Mouse (Mus musculus): ENCODE data around the gene Macf1. TPM values are rescaled to one million over a fixed set of nuclear protein-coding genes. Genes with fewer than 3 reads are reported as not detected.

The Macf1 gene
- polyA plus RNA-seq, 1 experiment from 2014 or later: 28.9 TPM

DNA sequence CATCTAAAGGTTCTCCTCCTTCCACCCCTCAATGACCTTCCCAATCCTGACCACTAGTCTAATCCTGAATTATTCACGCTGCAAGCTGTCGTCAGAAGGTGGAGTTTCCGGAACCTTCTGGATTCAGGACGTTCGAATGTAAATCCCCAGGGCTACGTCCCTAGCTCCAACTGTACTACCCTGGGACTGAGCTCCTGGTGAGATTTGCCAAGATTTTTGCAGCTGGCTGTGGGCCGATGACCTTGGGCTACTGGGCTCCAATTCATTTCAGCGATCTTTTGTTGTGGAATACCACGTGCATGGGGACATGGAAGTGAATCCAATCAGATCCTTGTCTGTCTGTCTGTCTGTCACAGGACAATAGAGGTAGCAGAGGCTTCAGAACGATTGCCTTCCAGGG lies 6.2 kb upstream of the Macf1 start:
- Histone ChIP-seq H3K4me2 (replicated peaks; ENCODE audit: low read depth) (no peak overlapping the region), H3K4me1 (replicated peaks; ENCODE audit: control insufficient read depth, insufficient read depth) (0 out of 2 replicates have a peak, but pooled peaks cover 2% of the 10 kb centered on the region), H3K36me3 (ENCODE audit: control insufficient read depth, insufficient read depth, low read length) (no peaks in the 10 kb centered on the region), H3K9me3 (ENCODE audit: control insufficient read depth, low read length) (no peaks in the 10 kb centered on the region), H3K27me3 (ENCODE audit: control insufficient read depth, insufficient read depth, low read length) (no peaks in the 10 kb centered on the region), H3K4me3 (ENCODE audit: low read depth, low read length) (no peak overlapping the region), H3K27ac (replicated peaks) (no peak overlapping the region), H3K9ac (ENCODE audit: low read length) (no peak overlapping the region)
- TF ChIP-seq CTCF (IDR thresholded peaks at IDR 0.05; ENCODE audit: low read depth) (no peak), EP300 (optimal IDR thresholded peaks at IDR 0.05) (no peak)
- no peak for DNase-seq (ENCODE audit: low spot score)
- WGBS: 78% methylated on average over 10 of the region's 10 CpGs
- no peak for ATAC-seq (ENCODE audit: low FRiP score, low TSS enrichment)

DNA sequence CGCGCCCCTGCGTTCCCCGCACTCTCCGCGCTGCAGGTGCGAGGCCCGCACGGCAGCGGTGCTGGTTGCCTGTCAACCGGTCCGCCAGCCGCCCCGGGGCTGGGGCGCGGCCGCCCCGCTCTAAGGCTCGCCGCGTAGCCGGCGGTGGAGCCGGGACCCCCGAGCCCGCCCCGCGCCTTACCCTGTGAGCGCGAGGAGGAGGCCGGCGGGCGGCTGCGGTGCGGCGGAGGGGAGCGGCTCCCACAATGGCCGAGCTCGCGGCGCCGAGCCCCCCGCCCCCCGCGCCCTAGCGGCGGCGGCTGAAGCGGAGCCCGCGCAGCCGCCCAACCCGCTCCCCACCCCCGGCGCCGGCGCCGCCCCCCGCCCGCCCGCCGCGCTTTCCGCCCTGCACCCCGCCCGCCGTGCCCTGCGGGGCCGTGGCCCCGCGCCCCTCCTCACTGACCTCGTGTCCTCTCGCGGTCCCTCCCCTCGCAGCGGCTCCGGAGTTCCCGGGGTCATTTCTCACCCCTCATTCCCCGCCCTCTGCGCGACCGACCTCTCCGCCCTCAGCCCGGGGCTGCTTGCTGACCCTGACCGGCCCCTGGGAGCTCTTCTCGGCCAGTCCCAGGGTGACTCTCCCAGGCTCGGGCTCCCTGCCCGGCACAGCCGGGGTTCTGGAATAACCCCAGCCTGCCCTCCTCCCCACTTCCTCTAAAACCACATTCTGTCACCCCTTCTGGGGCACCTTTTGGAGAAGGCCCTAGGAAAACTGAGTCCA lies 3.0 kb upstream of the Macf1 start:
- peak; percentile 45 for ATAC-seq (ENCODE audit: low FRiP score, low TSS enrichment)
- Histone ChIP-seq H3K27ac (replicated peaks) (peak overlapping the region; percentile 58; the same call in 1 of the 2 replicates), H3K27me3 (ENCODE audit: control insufficient read depth, insufficient read depth, low read length) (no peaks in the 10 kb centered on the region), H3K36me3 (ENCODE audit: control insufficient read depth, insufficient read depth, low read length) (no peaks in the 10 kb centered on the region), H3K9me3 (ENCODE audit: control insufficient read depth, low read length) (no peaks in the 10 kb centered on the region), H3K4me1 (replicated peaks; ENCODE audit: control insufficient read depth, insufficient read depth) (0 out of 2 replicates have a peak, but pooled peaks cover 2% of the 10 kb centered on the region), H3K4me2 (replicated peaks; ENCODE audit: low read depth) (peak overlapping the region; percentile 99), H3K4me3 (ENCODE audit: low read depth, low read length) (peak overlapping the region; percentile 75), H3K9ac (ENCODE audit: low read length) (peak overlapping the region; percentile 70)
- DNase-seq (ENCODE audit: low spot score): peak; percentile 49
- 2% methylated on average over 38 of the region's 89 CpGs for WGBS
- no peak for TF ChIP-seq EP300 (optimal IDR thresholded peaks at IDR 0.05)
- no peak for TF ChIP-seq CTCF (IDR thresholded peaks at IDR 0.05; ENCODE audit: low read depth)

DNA sequence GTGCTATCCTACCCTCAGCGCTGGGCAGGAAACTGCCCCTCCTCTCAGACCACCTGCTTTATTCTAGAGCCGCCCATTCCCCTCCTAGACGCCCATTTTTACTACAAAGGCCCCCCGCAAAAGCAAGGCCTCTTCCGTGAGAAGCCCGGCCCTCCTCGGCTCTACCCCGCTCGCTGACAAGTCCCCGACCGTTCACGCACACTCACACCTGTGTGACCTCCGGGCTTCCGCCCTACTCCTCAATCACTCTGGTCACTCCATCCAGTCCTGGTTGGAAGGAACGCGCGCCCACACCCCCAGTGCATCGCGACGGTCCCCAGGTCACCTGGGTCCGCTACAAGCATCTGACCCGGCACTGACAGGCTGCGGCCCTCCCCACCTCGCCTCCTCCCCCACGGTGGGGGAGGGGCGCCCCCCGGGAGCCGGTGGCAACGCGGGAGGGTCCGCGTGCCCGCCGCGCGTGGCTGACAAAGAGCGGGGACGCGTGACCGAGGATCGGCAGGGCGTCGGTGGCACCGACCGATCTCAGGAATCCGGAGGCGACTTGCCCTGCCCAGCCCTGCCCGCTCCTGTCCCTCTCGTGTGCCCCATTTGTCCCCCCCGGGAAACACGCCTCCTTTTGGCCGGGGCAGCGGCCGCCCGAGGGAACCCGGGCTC lies 2.3 kb upstream of the Macf1 start:
- Histone ChIP-seq H3K9me3 (ENCODE audit: control insufficient read depth, low read length) (no peaks in the 10 kb centered on the region), H3K4me1 (replicated peaks; ENCODE audit: control insufficient read depth, insufficient read depth) (0 out of 2 replicates have a peak, but pooled peaks cover 2% of the 10 kb centered on the region), H3K4me2 (replicated peaks; ENCODE audit: low read depth) (peak overlapping the region; percentile 99), H3K36me3 (ENCODE audit: control insufficient read depth, insufficient read depth, low read length) (no peaks in the 10 kb centered on the region), H3K27me3 (ENCODE audit: control insufficient read depth, insufficient read depth, low read length) (no peaks in the 10 kb centered on the region), H3K9ac (ENCODE audit: low read length) (peak overlapping the region; percentile 70), H3K4me3 (ENCODE audit: low read depth, low read length) (peak overlapping the region; percentile 75), H3K27ac (replicated peaks) (0 out of 2 replicates have a peak overlapping the region, but pooled peaks have one; percentile 24)
- ATAC-seq (ENCODE audit: low FRiP score, low TSS enrichment) (peak; percentile 53), DNase-seq (ENCODE audit: low spot score) (peak; percentile 22)
- TF ChIP-seq CTCF (IDR thresholded peaks at IDR 0.05; ENCODE audit: low read depth) (peak; percentile 17; the same call in 1 of the 2 replicates), EP300 (optimal IDR thresholded peaks at IDR 0.05) (no peak)
- 3% methylated on average over 49 of the region's 56 CpGs for WGBS

DNA sequence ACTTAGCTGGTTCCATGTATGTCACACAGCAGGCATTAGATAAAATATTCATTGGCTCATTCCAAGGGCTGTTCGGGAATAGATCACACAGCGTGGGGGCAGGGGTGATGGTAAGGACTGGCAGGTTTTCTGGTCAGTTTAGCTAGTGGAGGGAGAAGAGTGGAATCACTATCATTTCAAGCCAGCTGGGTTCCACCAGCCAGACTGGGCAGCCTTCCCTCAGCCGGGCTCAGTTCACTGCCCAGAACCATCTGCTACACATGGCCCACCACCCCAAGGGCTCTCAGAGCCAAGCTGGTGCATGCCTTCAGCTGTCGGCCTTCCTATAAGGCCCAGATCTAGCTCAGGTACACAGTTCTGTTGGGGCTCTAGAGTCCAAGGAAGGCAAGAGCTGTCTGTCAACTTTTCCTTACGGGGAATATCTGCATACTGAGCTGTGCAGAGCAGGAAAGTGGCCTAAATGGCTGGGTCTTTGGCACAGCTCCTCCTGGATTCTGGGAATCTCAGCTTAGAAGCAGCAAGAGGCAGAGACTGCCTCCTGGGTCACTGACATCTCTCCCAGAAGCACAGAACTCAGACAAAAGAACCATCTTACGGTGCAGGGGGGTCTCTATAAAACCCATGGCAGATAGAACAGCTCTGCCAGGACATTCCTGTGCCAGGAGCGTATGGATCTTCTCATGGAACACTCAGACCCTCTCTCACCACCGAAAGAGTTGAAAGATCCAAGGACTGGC lies 1.5 kb upstream of the Macf1 start:
- Histone ChIP-seq H3K4me3 (ENCODE audit: low read depth, low read length) (peak overlapping the region; percentile 75; the same call in 1 of the 2 replicates), H3K4me2 (replicated peaks; ENCODE audit: low read depth) (peak overlapping the region; percentile 99), H3K27ac (replicated peaks) (no peak overlapping the region), H3K9me3 (ENCODE audit: control insufficient read depth, low read length) (no peaks in the 10 kb centered on the region), H3K9ac (ENCODE audit: low read length) (no peak overlapping the region), H3K27me3 (ENCODE audit: control insufficient read depth, insufficient read depth, low read length) (no peaks in the 10 kb centered on the region), H3K4me1 (replicated peaks; ENCODE audit: control insufficient read depth, insufficient read depth) (0 out of 2 replicates have a peak, but pooled peaks cover 2% of the 10 kb centered on the region), H3K36me3 (ENCODE audit: control insufficient read depth, insufficient read depth, low read length) (no peaks in the 10 kb centered on the region)
- ATAC-seq (ENCODE audit: low FRiP score, low TSS enrichment) (no peak), DNase-seq (ENCODE audit: low spot score) (no peak)
- TF ChIP-seq EP300 (optimal IDR thresholded peaks at IDR 0.05): no peak
- TF ChIP-seq CTCF (IDR thresholded peaks at IDR 0.05; ENCODE audit: low read depth): no peak
- WGBS: 67% methylated on average over 8 of the region's 8 CpGs

DNA sequence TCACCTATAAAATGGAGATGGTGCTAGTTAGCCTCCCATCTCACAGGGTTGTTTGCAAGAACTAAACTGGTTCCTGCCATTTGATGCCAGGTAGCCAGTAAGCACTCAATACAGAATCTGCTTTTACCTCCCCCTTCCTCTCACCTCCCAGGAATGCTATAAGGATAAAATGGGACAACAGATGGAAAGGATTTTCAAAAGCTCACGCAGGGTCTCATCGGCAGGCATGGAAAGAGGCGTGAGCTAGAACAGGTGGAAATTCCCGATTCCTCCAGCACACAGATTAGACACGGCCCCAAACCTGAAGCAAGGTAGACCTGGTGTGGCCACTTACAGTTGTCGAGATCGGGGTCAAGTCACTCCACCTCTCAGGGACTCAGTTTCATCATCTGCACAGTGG lies 886 bp upstream of the Macf1 start:
- no peak overlapping the region for H3K27ac ChIP-seq (replicated peaks)
- WGBS: 85% methylated on average over 7 of the region's 7 CpGs
- no peak overlapping the region for H3K4me2 ChIP-seq (replicated peaks; ENCODE audit: low read depth)

More for the DNA sequence above, 886 bp upstream of the Macf1 start:
- no peaks in the 10 kb centered on the region for H3K9me3 ChIP-seq (ENCODE audit: control insufficient read depth, low read length)
- ATAC-seq (ENCODE audit: low FRiP score, low TSS enrichment) (no peak), DNase-seq (ENCODE audit: low spot score) (no peak)
- no peak overlapping the region for H3K4me3 ChIP-seq (ENCODE audit: low read depth, low read length)
- H3K4me1 ChIP-seq (replicated peaks; ENCODE audit: control insufficient read depth, insufficient read depth): 0 out of 2 replicates have a peak, but pooled peaks cover 2% of the 10 kb centered on the region
- H3K9ac ChIP-seq (ENCODE audit: low read length): no peak overlapping the region
- no peaks in the 10 kb centered on the region for H3K36me3 ChIP-seq (ENCODE audit: control insufficient read depth, insufficient read depth, low read length)
- TF ChIP-seq CTCF (IDR thresholded peaks at IDR 0.05; ENCODE audit: low read depth): no peak
- TF ChIP-seq EP300 (optimal IDR thresholded peaks at IDR 0.05): no peak
- no peaks in the 10 kb centered on the region for H3K27me3 ChIP-seq (ENCODE audit: control insufficient read depth, insufficient read depth, low read length)

Measured in stomach, postnatal 0 days (tissue).